Mouse (Mus musculus): ENCODE results near the gene Phf12. TPM values are rescaled to one million over a fixed set of nuclear protein-coding genes. Genes with fewer than 3 reads are reported as not detected.

The Phf12 gene
- polyA plus RNA-seq, 1 experiment from 2014 or later = 20.7 TPM

GRCm38 (mm10) chr11:77958268-77958667, 24.3 kb upstream of the Phf12 start:
- peaks cover 45% of the 10 kb centered on the region for H3K27me3 ChIP-seq

DNA sequence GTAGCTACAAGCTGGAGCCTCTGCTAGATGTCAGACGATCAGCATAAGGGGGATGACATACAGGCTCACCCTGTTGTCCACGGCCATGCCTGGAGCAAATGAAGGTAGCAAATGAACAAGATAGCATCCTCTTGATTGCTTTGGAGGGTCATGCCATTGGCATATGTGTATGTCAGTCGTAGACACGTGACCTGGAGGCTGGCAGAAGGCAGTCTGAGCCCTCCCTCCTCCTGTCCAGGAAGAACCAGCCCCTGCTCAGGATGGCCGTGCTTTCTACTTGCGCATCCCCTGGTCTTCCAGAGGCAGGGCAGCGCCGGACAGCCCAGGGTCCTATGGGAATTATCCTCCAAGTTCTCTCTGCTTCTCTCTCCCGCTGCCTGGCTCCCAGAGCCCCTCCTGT, 23.6 kb upstream of the Phf12 start:
- no peak for ATAC-seq
- Histone ChIP-seq H3K4me1 (peaks cover 71% of the 10 kb centered on the region), H3K27me3 (peaks cover 41% of the 10 kb centered on the region)

More at GRCm38 (mm10) chr11:77958268-77958667, 24.3 kb upstream of the Phf12 start:
- Histone ChIP-seq H3K9ac (no peak overlapping the region), H3K27ac (peak overlapping the region; percentile 48), H3K9me3 (replicated peaks) (no peaks in the 10 kb centered on the region), H3K4me3 (no peak overlapping the region), H3K4me1 (peaks cover 71% of the 10 kb centered on the region), H3K4me2 (no peak overlapping the region), H3K36me3 (ENCODE audit: poor library complexity, severe bottlenecking) (peaks cover 26% of the 10 kb centered on the region)
- no peak; the same call in 1 of the 2 replicates for ATAC-seq
- 64% methylated on average over 2 of the region's 2 CpGs for WGBS

DNA sequence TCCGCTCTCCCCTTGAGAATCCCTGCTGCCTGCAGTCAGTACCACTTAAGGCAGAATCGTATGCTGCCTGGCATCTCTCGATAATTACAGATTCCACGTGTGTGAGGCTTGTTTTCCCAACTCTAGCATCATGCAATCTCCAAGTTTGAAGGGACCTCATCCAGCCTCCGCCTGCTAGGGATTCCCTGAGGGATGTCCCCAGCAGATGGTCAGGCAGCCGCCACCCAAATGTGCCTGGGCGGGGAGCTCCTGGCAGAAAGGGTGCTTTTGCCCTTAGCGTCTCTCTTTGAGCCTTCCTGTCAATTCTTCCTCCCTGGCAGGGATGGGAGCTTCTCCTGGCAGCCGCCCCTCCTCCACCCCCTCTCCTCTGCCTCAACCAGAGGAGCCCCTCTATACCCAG, 22.4 kb upstream of the Phf12 start:
- Histone ChIP-seq H3K27ac (peak overlapping the region; percentile 31), H3K9ac (peak overlapping the region; percentile 41), H3K4me1 (peaks cover 76% of the 10 kb centered on the region), H3K4me2 (no peak overlapping the region), H3K36me3 (ENCODE audit: poor library complexity, severe bottlenecking) (peaks cover 7% of the 10 kb centered on the region; the same call in 1 of the 2 replicates), H3K27me3 (peaks cover 35% of the 10 kb centered on the region), H3K9me3 (replicated peaks) (no peaks in the 10 kb centered on the region), H3K4me3 (no peak overlapping the region)
- 45% methylated on average over 9 of the region's 9 CpGs for WGBS
- ATAC-seq = peak; percentile 34; the same call in 1 of the 2 replicates

More for the DNA sequence above, 23.6 kb upstream of the Phf12 start:
- peak overlapping the region; percentile 31; the same call in 1 of the 2 replicates for H3K27ac ChIP-seq
- H3K4me3 ChIP-seq = no peak overlapping the region
- H3K36me3 ChIP-seq (ENCODE audit: poor library complexity, severe bottlenecking) = peaks cover 19% of the 10 kb centered on the region
- H3K9me3 ChIP-seq (replicated peaks) = no peaks in the 10 kb centered on the region
- no peak overlapping the region for H3K4me2 ChIP-seq
- H3K9ac ChIP-seq = peak overlapping the region; percentile 27; the same call in 1 of the 2 replicates
- WGBS = 77% methylated on average over 9 of the region's 9 CpGs

DNA sequence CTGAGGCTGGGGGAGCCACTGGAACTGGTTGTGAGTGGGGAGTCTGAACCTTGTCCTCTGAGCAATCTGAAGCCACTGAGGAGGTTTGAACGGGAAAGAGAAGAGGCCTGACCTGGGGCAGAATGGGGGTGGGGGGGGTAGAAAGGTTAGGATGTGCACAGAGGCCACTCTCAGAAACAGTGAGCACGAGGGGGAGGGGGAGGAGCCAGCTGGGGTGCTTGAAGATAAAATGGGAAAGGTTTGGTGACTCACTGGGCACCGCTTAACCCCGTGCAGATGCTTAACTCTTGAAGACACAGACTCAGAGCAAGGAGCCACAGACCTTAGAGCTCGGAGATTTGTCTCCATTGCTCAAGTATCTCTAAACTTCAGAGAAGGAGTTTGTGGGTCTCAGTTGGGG, 21.7 kb upstream of the Phf12 start:
- Histone ChIP-seq H3K36me3 (ENCODE audit: poor library complexity, severe bottlenecking) (peaks cover 1% of the 10 kb centered on the region; the same call in 1 of the 2 replicates), H3K9ac (no peak overlapping the region; the same call in 1 of the 2 replicates), H3K27ac (peak overlapping the region; percentile 31), H3K27me3 (peaks cover 35% of the 10 kb centered on the region), H3K4me1 (peaks cover 76% of the 10 kb centered on the region), H3K9me3 (replicated peaks) (no peaks in the 10 kb centered on the region), H3K4me2 (no peak overlapping the region), H3K4me3 (no peak overlapping the region)
- no peak for ATAC-seq
- 50% methylated on average over 5 of the region's 5 CpGs for WGBS

DNA sequence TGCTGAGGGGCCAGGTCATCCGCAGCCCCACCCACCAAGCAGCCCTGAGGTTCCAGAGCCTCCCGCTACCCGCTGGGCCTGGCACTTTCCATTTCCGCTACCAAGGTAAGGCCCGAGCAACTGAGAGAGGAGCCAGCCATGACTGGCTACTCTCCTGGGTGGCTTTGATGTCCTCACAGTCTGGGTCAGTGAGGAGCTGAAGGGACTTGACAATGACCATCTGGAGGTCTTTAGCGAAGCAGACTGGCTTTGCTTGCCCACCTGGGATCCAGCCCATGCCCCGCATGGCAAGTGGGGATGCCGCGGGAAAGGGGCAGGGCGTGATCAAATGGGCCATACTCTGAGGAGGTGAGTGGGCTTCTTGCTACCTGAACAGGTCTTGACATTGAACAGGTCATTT, 19.6 kb upstream of the Phf12 start:
- 89% methylated on average over 10 of the region's 10 CpGs for WGBS
- Histone ChIP-seq H3K4me3 (no peak overlapping the region), H3K27ac (no peak overlapping the region), H3K4me1 (peaks cover 65% of the 10 kb centered on the region), H3K36me3 (ENCODE audit: poor library complexity, severe bottlenecking) (no peaks in the 10 kb centered on the region), H3K9ac (no peak overlapping the region), H3K4me2 (no peak overlapping the region), H3K9me3 (replicated peaks) (no peaks in the 10 kb centered on the region), H3K27me3 (peaks cover 34% of the 10 kb centered on the region)
- no peak for ATAC-seq

GRCm38 (mm10) chr11:77964415-77965095, 18.0 kb upstream of the Phf12 start:
- Histone ChIP-seq H3K9ac (peak overlapping the region; percentile 3; the same call in 1 of the 2 replicates), H3K9me3 (replicated peaks) (no peaks in the 10 kb centered on the region), H3K4me2 (peak overlapping the region; percentile 49), H3K27me3 (peaks cover 30% of the 10 kb centered on the region), H3K4me1 (peaks cover 49% of the 10 kb centered on the region), H3K4me3 (0 out of 2 replicates have a peak overlapping the region, but pooled peaks have one; percentile 1), H3K27ac (peak overlapping the region; percentile 94), H3K36me3 (ENCODE audit: poor library complexity, severe bottlenecking) (peaks cover 13% of the 10 kb centered on the region)
- peak; percentile 14; the same call in 1 of the 2 replicates for ATAC-seq
- 2% methylated on average over 19 of the region's 19 CpGs for WGBS

- peaks cover 22% of the 10 kb centered on the region for H3K36me3 ChIP-seq (ENCODE audit: poor library complexity, severe bottlenecking)
- H3K4me1 ChIP-seq = peaks cover 41% of the 10 kb centered on the region
- H3K27me3 ChIP-seq = peaks cover 33% of the 10 kb centered on the region
- no peaks in the 10 kb centered on the region for H3K9me3 ChIP-seq (replicated peaks)
- peak overlapping the region; percentile 47; the same call in 1 of the 2 replicates for H3K9ac ChIP-seq
- peak; percentile 87 for ATAC-seq
- H3K4me3 ChIP-seq = peak overlapping the region; percentile 1; the same call in 1 of the 2 replicates
- peak overlapping the region; percentile 94 for H3K27ac ChIP-seq
- 4% methylated on average over 17 of the region's 17 CpGs for WGBS
- H3K4me2 ChIP-seq = peak overlapping the region; percentile 49
These were observed 17.2 kb upstream of the Phf12 start for GRCm38 (mm10) chr11:77965101-77966036.

DNA sequence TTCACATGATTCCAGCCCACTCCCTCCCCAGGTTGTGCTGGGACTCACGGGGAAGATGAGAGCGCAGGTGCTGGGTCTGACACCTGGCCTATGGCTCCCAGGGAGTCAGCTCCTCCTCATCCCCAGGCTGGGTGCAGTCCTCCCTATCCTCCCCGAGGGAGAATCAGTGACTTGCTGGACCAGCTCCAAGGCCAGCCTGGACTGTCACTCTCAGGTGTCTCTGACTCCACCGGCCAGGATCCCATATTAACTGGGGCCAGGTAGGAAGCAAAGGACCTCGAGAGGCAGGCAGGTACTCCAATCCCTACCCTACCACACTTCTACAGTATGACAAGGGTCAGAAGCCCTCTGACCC, 16.5 kb upstream of the Phf12 start:
- WGBS = 31% methylated on average over 5 of the region's 5 CpGs
- Histone ChIP-seq H3K4me2 (peak overlapping the region; percentile 49), H3K4me1 (peaks cover 34% of the 10 kb centered on the region), H3K9ac (no peak overlapping the region), H3K27me3 (peaks cover 36% of the 10 kb centered on the region), H3K9me3 (replicated peaks) (no peaks in the 10 kb centered on the region), H3K36me3 (ENCODE audit: poor library complexity, severe bottlenecking) (peaks cover 27% of the 10 kb centered on the region), H3K4me3 (no peak overlapping the region; the same call in 1 of the 2 replicates), H3K27ac (peak overlapping the region; percentile 94)
- ATAC-seq = no peak

- WGBS = under 1% methylated on average over 4 of the region's 4 CpGs
- H3K4me1 ChIP-seq = peaks cover 33% of the 10 kb centered on the region
- H3K27me3 ChIP-seq = peaks cover 40% of the 10 kb centered on the region
- H3K9ac ChIP-seq = no peak overlapping the region
- no peaks in the 10 kb centered on the region for H3K9me3 ChIP-seq (replicated peaks)
- H3K36me3 ChIP-seq (ENCODE audit: poor library complexity, severe bottlenecking) = peaks cover 34% of the 10 kb centered on the region
- H3K4me2 ChIP-seq = no peak overlapping the region
- ATAC-seq = 0 out of 2 replicates have a peak, but pooled peaks have one; percentile 14
- no peak overlapping the region for H3K27ac ChIP-seq
- no peak overlapping the region for H3K4me3 ChIP-seq
These were observed 15.4 kb upstream of the Phf12 start for GRCm38 (mm10) chr11:77967114-77967513.

DNA sequence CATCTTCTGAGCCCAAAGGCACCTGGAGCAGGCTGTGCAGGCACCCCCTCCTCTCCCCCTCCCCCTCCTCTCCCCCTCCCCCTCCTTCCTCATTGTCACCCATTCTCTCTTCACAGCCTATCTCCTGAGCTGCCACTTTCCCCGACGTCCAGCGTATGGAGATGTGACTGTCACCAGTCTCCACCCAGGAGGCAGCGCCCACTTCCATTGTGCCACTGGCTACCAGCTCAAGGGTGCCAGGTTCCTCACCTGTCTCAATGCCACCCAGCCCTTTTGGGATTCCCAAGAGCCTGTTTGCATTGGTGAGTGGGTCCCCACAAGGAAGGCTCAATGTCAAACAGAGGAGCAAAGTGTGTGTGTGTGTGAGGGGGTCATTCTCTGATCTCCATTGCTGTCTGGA, 13.8 kb upstream of the Phf12 start:
- 88% methylated on average over 4 of the region's 4 CpGs for WGBS

DNA sequence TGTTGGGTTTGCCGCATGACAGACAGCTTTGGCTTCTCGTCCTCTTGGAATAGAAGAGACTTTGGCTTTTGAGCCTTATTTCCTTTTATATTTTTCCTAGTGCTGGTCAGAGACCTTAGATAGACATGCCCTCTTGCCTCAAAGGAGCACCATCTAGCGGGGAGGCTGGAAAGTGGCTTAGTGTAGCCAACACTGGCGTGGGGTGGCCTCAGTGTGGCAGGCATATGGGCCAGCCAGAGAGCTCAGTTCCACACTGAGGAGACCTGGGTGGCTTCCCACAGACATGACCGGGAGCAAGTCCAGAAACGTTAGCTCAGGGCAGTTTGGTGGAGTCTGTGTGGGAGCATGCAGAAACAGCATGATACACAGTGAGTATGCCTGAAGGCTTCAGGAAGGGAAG, 11.8 kb upstream of the Phf12 start:
- Histone ChIP-seq H3K36me3 (ENCODE audit: poor library complexity, severe bottlenecking) (peaks cover 64% of the 10 kb centered on the region), H3K27me3 (peaks cover 65% of the 10 kb centered on the region), H3K9ac (no peak overlapping the region), H3K9me3 (replicated peaks) (no peaks in the 10 kb centered on the region), H3K27ac (no peak overlapping the region), H3K4me1 (peaks cover 12% of the 10 kb centered on the region), H3K4me2 (no peak overlapping the region), H3K4me3 (no peak overlapping the region)
- no peak for ATAC-seq
- WGBS = 89% methylated on average over 6 of the region's 6 CpGs

More for the DNA sequence above, 13.8 kb upstream of the Phf12 start:
- Histone ChIP-seq H3K4me1 (peaks cover 29% of the 10 kb centered on the region), H3K27ac (no peak overlapping the region), H3K36me3 (ENCODE audit: poor library complexity, severe bottlenecking) (peaks cover 49% of the 10 kb centered on the region), H3K4me3 (no peak overlapping the region), H3K9me3 (replicated peaks) (no peaks in the 10 kb centered on the region), H3K9ac (no peak overlapping the region), H3K27me3 (peaks cover 49% of the 10 kb centered on the region), H3K4me2 (no peak overlapping the region)
- no peak for ATAC-seq

GRCm38 (mm10) chr11:77973520-77973919, 9.0 kb upstream of the Phf12 start:
- Histone ChIP-seq H3K4me1 (no peaks in the 10 kb centered on the region), H3K9me3 (replicated peaks) (no peaks in the 10 kb centered on the region), H3K4me3 (no peak overlapping the region), H3K36me3 (ENCODE audit: poor library complexity, severe bottlenecking) (peaks cover 86% of the 10 kb centered on the region), H3K27me3 (peaks cover 78% of the 10 kb centered on the region), H3K9ac (no peak overlapping the region), H3K27ac (no peak overlapping the region), H3K4me2 (no peak overlapping the region)
- 86% methylated on average over 7 of the region's 7 CpGs for WGBS
- no peak for ATAC-seq
